Mouse (Mus musculus): ENCODE measurements at regions not wholly inside any gene's neighbourhood (a gene's known extent, or its start where the extent isn't known, plus 50 kb on each side); places are given as distances from the start of the nearest gene placed in this dataset.

DNA sequence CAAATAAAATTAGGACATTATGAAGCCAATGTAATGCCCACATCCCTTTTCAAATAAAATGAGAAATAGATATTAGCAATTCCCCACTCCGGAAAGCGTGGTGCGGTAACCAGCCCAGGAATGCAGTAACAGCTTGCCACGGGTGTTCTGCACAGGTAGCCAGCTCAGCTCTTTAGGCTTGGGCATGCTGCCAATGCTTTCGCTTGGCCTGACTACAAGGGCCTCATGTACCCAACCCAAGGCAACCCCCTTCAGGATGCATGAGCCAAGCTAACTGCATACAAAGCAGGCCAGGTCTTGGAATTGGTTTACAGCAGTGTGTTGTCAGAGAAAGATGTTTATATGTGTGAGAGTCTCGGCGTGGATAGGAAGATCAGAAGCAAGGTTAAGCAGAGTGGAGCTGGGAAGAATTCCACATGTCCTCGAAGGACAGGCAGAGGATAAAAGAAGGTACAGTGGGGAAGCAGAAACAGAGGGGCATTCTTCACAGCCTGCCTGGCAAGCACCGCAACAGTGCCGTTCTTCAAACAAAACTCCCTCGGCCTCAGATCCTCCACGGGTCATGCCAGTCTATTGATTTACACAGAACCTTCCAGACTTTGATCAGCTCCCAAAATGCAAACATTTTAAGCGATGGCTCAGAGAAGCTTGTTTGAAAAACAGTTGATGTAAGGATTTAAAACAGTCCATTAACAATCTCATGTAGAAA, 106.4 kb downstream of the Nkx6-1 start:
- Histone ChIP-seq H3K27ac (ENCODE audit: low read depth, low read length) (no peak overlapping the region), H3K9me3 (ENCODE audit: control insufficient read depth) (no peaks in the 10 kb centered on the region), H3K4me2 (replicated peaks; ENCODE audit: low read depth) (no peak overlapping the region), H3K36me3 (ENCODE audit: control insufficient read depth, insufficient read depth) (no peaks in the 10 kb centered on the region), H3K4me3 (ENCODE audit: low read depth, low read length) (no peak overlapping the region), H3K27me3 (replicated peaks; ENCODE audit: control insufficient read depth, insufficient read depth, low read length) (no peaks in the 10 kb centered on the region), H3K9ac (ENCODE audit: low read depth, low read length) (no peak overlapping the region), H3K4me1 (replicated peaks; ENCODE audit: control insufficient read depth, insufficient read depth, low read length) (no peaks in the 10 kb centered on the region)
- WGBS = 54% methylated on average over 13 of the region's 13 CpGs
- no peak for TF ChIP-seq CTCF (IDR thresholded peaks at IDR 0.05; ENCODE audit: low read depth)
- ATAC-seq = no peak

DNA sequence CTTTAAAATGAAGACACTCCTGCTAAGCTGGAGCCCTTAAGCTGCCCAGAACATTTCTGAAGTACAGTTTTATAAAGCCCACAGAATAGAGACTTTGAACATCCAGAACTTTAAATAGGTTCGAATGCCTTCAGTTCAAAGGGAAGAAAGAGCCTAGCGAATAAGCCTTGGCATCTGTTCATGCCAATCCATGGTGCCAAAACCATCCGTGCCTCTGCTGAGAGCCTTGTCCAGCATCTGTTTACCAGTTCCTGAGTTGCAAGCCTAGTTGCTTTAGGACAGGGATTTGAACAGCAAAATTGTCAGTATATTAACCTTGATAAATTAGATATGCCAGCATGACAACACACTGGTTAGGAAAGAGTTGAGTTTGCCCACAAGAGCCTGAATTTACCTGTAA, 107.6 kb downstream of the Nkx6-1 start:
- H3K9ac ChIP-seq (ENCODE audit: low read depth, low read length) = no peak overlapping the region
- no peaks in the 10 kb centered on the region for H3K36me3 ChIP-seq (ENCODE audit: control insufficient read depth, insufficient read depth)
- H3K9me3 ChIP-seq (ENCODE audit: control insufficient read depth) = no peaks in the 10 kb centered on the region
- no peak for TF ChIP-seq CTCF (IDR thresholded peaks at IDR 0.05; ENCODE audit: low read depth)
- H3K4me2 ChIP-seq (replicated peaks; ENCODE audit: low read depth) = no peak overlapping the region
- H3K27me3 ChIP-seq (replicated peaks; ENCODE audit: control insufficient read depth, insufficient read depth, low read length) = no peaks in the 10 kb centered on the region
- no peak for ATAC-seq
- H3K27ac ChIP-seq (ENCODE audit: low read depth, low read length) = no peak overlapping the region
- no peaks in the 10 kb centered on the region for H3K4me1 ChIP-seq (replicated peaks; ENCODE audit: control insufficient read depth, insufficient read depth, low read length)
- no peak overlapping the region for H3K4me3 ChIP-seq (ENCODE audit: low read depth, low read length)
- 91% methylated on average over 3 of the region's 3 CpGs for WGBS

DNA sequence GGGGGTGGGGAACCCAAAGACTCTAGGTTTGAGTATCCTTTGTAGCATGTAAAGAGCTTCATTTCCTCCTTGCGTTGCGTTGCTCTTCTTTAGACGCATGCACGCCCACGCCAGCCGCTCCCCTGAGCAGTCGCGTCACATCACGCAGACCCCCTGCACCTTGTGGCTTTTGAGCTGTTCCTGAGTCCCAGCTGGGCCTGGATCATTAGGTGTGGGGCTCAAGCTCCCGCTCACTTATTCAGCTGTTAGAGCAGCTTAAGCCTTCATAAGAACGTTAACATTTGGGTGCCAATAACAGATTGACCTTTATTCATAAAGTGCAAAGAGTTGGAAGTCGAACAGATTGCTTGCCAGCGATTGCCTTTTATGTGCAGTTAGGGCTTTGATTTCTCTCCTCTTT, 121.5 kb downstream of the Nkx6-1 start:
- Histone ChIP-seq H3K4me1 (replicated peaks; ENCODE audit: control insufficient read depth, insufficient read depth, low read length) (no peaks in the 10 kb centered on the region), H3K27ac (ENCODE audit: low read depth, low read length) (no peak overlapping the region), H3K4me3 (ENCODE audit: low read depth, low read length) (no peak overlapping the region), H3K36me3 (ENCODE audit: control insufficient read depth, insufficient read depth) (no peaks in the 10 kb centered on the region), H3K9ac (ENCODE audit: low read depth, low read length) (no peak overlapping the region), H3K27me3 (replicated peaks; ENCODE audit: control insufficient read depth, insufficient read depth, low read length) (peaks cover 26% of the 10 kb centered on the region), H3K4me2 (replicated peaks; ENCODE audit: low read depth) (no peak overlapping the region), H3K9me3 (ENCODE audit: control insufficient read depth) (no peaks in the 10 kb centered on the region)
- ATAC-seq = no peak
- WGBS = 45% methylated on average over 13 of the region's 13 CpGs
- no peak for TF ChIP-seq CTCF (IDR thresholded peaks at IDR 0.05; ENCODE audit: low read depth)

DNA sequence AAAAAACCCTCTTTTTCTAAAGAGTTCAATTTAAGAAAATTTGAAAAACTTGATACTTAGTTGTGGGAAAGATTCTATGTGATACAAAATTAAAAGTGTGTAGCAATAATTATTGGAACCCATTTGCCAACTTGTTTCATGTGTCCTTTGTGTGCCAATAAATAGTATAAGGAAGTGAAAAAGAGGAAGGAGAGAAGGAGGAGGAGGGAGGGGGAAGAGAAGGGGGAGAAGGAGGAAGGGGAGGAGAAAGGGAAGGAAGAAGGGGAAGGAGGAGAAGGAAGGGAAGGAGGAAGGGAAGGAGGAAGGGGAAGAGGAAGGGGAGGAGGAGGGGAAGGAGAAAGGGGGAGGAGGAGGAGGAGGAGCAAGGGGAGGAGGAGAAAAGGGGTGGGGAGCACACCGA, 125.0 kb downstream of the Nkx6-1 start:
- H3K4me1 ChIP-seq (replicated peaks; ENCODE audit: control insufficient read depth, insufficient read depth, low read length) = no peaks in the 10 kb centered on the region
- TF ChIP-seq CTCF (IDR thresholded peaks at IDR 0.05; ENCODE audit: low read depth) = no peak
- ATAC-seq = no peak
- no peak overlapping the region for H3K27ac ChIP-seq (ENCODE audit: low read depth, low read length)
- no peaks in the 10 kb centered on the region for H3K36me3 ChIP-seq (ENCODE audit: control insufficient read depth, insufficient read depth)
- H3K4me3 ChIP-seq (ENCODE audit: low read depth, low read length) = no peak overlapping the region
- H3K4me2 ChIP-seq (replicated peaks; ENCODE audit: low read depth) = no peak overlapping the region
- peaks cover 39% of the 10 kb centered on the region for H3K27me3 ChIP-seq (replicated peaks; ENCODE audit: control insufficient read depth, insufficient read depth, low read length)
- WGBS = 68% methylated on average over 1 of the region's 1 CpGs
- no peaks in the 10 kb centered on the region for H3K9me3 ChIP-seq (ENCODE audit: control insufficient read depth)
- no peak overlapping the region for H3K9ac ChIP-seq (ENCODE audit: low read depth, low read length)

DNA sequence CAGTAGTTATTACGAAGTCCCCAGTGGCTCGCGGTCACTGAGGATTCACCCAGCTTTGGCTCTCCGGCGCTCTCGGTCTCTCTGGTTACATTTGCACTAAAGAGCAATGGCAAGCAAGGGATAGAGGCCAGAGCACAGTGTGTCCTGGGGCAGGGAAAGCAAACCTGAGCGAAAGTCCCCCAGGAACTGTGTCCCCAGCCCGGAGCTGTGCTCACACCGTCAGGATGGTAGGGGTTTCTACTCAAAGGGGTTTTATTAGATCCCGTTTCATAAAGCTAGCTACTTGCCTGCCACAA, 125.6 kb downstream of the Nkx6-1 start:
- Histone ChIP-seq H3K4me2 (replicated peaks; ENCODE audit: low read depth) (no peak overlapping the region), H3K36me3 (ENCODE audit: control insufficient read depth, insufficient read depth) (no peaks in the 10 kb centered on the region), H3K9me3 (ENCODE audit: control insufficient read depth) (no peaks in the 10 kb centered on the region), H3K27me3 (replicated peaks; ENCODE audit: control insufficient read depth, insufficient read depth, low read length) (peaks cover 39% of the 10 kb centered on the region), H3K4me1 (replicated peaks; ENCODE audit: control insufficient read depth, insufficient read depth, low read length) (no peaks in the 10 kb centered on the region), H3K9ac (ENCODE audit: low read depth, low read length) (no peak overlapping the region), H3K4me3 (ENCODE audit: low read depth, low read length) (no peak overlapping the region), H3K27ac (ENCODE audit: low read depth, low read length) (no peak overlapping the region)
- WGBS = 15% methylated on average over 10 of the region's 10 CpGs
- no peak for TF ChIP-seq CTCF (IDR thresholded peaks at IDR 0.05; ENCODE audit: low read depth)
- ATAC-seq = no peak

DNA sequence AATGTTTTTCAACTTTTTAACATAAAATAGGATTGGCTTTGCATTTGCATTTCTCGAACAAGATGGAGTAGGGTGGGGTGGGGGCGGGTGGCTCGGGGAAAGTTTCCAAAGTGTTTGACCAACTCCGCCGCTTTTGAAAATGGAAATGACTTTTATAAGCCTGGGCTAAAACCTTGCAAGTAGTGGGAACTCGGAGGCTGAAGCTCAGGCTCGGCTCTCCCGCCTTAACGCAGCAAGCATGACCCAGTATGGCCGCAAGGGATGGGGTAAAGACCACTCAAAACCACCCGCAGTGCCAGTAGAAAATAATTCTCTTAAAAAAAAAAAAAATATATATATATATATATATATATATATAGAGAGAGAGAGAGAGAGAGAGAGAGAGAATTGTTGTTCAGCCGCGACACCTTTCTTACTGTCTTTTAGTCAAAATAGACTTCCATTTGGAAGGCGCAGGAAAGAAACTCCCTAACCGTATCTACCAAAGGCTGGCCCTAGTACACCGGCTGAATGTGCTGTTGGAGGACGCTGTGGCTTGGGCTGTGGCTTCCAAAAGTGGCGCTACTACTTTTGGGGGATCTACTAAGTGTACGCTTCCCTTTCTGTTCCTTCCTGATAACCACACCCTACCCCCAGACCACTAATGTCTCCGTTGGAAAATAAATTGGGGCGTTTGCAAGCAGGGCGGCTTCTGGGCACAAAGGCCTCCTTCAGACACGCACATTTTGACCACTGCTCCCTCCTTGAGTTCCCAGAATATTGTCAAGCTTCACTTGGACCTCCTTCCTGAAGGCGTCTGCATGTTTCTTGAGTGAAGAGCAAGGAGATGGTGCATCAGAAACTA, 126.2 kb downstream of the Nkx6-1 start:
- WGBS = 6% methylated on average over 24 of the region's 24 CpGs
- TF ChIP-seq CTCF (IDR thresholded peaks at IDR 0.05; ENCODE audit: low read depth) = no peak

More for the DNA sequence above, 126.2 kb downstream of the Nkx6-1 start:
- Histone ChIP-seq H3K4me1 (replicated peaks; ENCODE audit: control insufficient read depth, insufficient read depth, low read length) (no peaks in the 10 kb centered on the region), H3K9ac (ENCODE audit: low read depth, low read length) (no peak overlapping the region), H3K27me3 (replicated peaks; ENCODE audit: control insufficient read depth, insufficient read depth, low read length) (peaks cover 39% of the 10 kb centered on the region), H3K36me3 (ENCODE audit: control insufficient read depth, insufficient read depth) (no peaks in the 10 kb centered on the region), H3K27ac (ENCODE audit: low read depth, low read length) (no peak overlapping the region), H3K4me2 (replicated peaks; ENCODE audit: low read depth) (no peak overlapping the region), H3K4me3 (ENCODE audit: low read depth, low read length) (no peak overlapping the region), H3K9me3 (ENCODE audit: control insufficient read depth) (no peaks in the 10 kb centered on the region)
- ATAC-seq = no peak

Measured in intestine, postnatal 0 days (tissue).